Mouse (Mus musculus) kidney, postnatal 0 days (tissue): ENCODE results near the gene Hbb-bt. TPM values are rescaled to one million over a fixed set of nuclear protein-coding genes. Genes with fewer than 3 reads are reported as not detected.
"Not testable (repeated sequence)": the region's sequence is repeated elsewhere in the genome, so short reads cannot be mapped to it uniquely, and the experiment has no call there.

ENCODE experiments used
- ATAC-seq: fragments of 200-750 bp; cut with Nextera tagmentation; replicated peaks from 2 replicates; pipeline ENCODE4 v1.8.0; 2017; ENCODE audit warnings: low read depth, moderate number of reproducible peaks, moderate TSS enrichment, moderate library complexity; ENCODE audit not compliant: low FRiP score
- DNase-seq: peaks from one replicate; pipeline ENCODE4 v3.0.0-alpha.2; 2016; ENCODE audit warnings: low spot score
- H3K27ac ChIP-seq: fragments of 300-500 bp; sonication (generic); 2 replicates; pipeline ENCODE4 v1.5.1; 2014; ENCODE audit warnings: mild to moderate bottlenecking
- H3K27me3 ChIP-seq: fragments of 300-500 bp; sonication (generic); 2 replicates; pipeline ENCODE4 v1.6.1; 2014; ENCODE audit warnings: low read length, mixed read lengths; ENCODE audit not compliant: insufficient read depth
- H3K36me3 ChIP-seq: fragments of 300-500 bp; sonication (generic); 2 replicates; pipeline ENCODE4 v1.6.1; 2014; ENCODE audit warnings: low read length, mixed read lengths; ENCODE audit not compliant: insufficient read depth
- H3K4me1 ChIP-seq: fragments of 300-500 bp; sonication (generic); replicated peaks from 2 replicates; pipeline ENCODE4 v1.6.1; 2014; ENCODE audit warnings: antibody characterized with exemption, low read length, mixed read lengths; ENCODE audit not compliant: insufficient read depth
- H3K4me2 ChIP-seq: fragments of 300-500 bp; sonication (generic); 2 replicates; pipeline ENCODE4 v1.6.1; 2014; ENCODE audit warnings: mild to moderate bottlenecking, low read length, moderate library complexity, mixed read lengths
- H3K4me3 ChIP-seq: fragments of 300-500 bp; sonication (generic); replicated peaks from 2 replicates; pipeline ENCODE4 v1.5.1; 2014; ENCODE audit warnings: low read depth, low read length
- H3K9ac ChIP-seq: fragments of 300-500 bp; sonication (generic); 2 replicates; pipeline ENCODE4 v1.6.1; 2014; ENCODE audit warnings: low read depth, low read length
- H3K9me3 ChIP-seq: fragments of 300-500 bp; sonication (generic); replicated peaks from 2 replicates; pipeline ENCODE4 v1.6.1; 2016; ENCODE audit warnings: low read length, inconsistent platforms, mixed read lengths
- CTCF ChIP-seq: IDR thresholded peaks from 2 replicates; pipeline ENCODE4 v1.5.1; 2016; ENCODE audit warnings: antibody characterized with exemption, low read depth, mild to moderate bottlenecking, moderate library complexity
- WGBS: fragments of 180-500 bp; shearing (Covaris S2); extraction: QIAGEN DNeasy Blood & Tissue Kit; methylation state at CpG from one replicate; pipeline ENCODE4 v1.1.7; 2014; 5-methylcytosine and 5-hydroxymethylcytosine counted together
- polyA plus RNA-seq: library from polyadenylated mRNA; unstranded; fragments of >200 nt; fragmentation: Nextera tagmentation; extraction: Ambion mirVana; gene quantifications from 2 replicates; pipeline ENCODE4 v1.2.1, GENCODE M21; 2015

The Hbb-bt gene
- polyA plus RNA-seq, 1 experiment from 2014 or later, result 402 TPM

DNA sequence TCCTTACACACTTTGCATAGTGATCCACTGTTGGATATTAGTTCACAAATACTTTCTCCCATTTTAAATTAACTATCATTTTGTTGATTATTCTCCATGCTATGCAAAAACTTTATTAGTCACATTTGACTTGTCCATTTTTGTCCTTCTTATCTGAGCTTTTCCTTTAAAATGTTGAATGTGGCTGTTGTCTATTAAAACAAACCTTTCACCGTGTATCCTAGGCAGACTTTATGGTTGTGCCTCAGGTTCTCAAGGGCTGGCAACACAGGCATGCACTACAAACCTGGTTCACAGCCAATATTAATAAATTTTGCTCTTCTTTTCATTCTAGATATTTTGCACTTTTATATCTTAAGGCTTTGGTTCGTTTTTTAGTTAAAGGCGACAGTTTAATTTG, 3.0 kb downstream of the Hbb-bt start:
- 76% methylated on average over 3 of the region's 3 CpGs for WGBS
- H3K9me3 ChIP-seq, result no peaks in the 10 kb centered on the region
- no peak for ATAC-seq
- H3K4me1 ChIP-seq, result no peaks in the 10 kb centered on the region
- no peak overlapping the region for H3K27ac ChIP-seq
- no peak overlapping the region for H3K4me3 ChIP-seq
- no peak overlapping the region for H3K9ac ChIP-seq
- no peaks in the 10 kb centered on the region for H3K27me3 ChIP-seq
- DNase-seq, result no peak
- H3K36me3 ChIP-seq, result no peaks in the 10 kb centered on the region
- H3K4me2 ChIP-seq, result no peak overlapping the region
- no peak for TF ChIP-seq CTCF

DNA sequence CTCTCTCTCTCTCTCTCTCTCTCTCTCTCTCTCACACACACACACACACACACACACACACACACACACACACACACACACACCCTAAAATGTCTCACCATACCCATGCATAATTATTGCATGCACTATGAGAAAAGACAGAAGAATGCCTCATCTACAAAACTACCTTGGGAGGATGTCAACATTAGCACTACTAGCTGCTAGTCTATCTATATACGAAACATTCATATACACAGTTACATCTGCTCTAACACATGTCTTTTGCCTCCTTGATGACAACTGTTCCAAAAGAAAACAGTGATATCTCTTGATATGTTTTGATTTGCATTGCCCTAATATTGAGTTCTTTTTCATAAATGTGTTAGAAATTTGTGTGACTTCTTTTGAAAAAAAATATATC, 3.5 kb downstream of the Hbb-bt start:
- Histone ChIP-seq H3K4me3 (no peak overlapping the region), H3K4me2 (no peak overlapping the region), H3K4me1 (no peaks in the 10 kb centered on the region), H3K9me3 (no peaks in the 10 kb centered on the region), H3K9ac (no peak overlapping the region), H3K27me3 (no peaks in the 10 kb centered on the region), H3K36me3 (no peaks in the 10 kb centered on the region), H3K27ac (no peak overlapping the region)
- DNase-seq (no peak), ATAC-seq (no peak)
- WGBS, result 75% methylated on average over 1 of the region's 1 CpGs
- no peak for TF ChIP-seq CTCF

DNA sequence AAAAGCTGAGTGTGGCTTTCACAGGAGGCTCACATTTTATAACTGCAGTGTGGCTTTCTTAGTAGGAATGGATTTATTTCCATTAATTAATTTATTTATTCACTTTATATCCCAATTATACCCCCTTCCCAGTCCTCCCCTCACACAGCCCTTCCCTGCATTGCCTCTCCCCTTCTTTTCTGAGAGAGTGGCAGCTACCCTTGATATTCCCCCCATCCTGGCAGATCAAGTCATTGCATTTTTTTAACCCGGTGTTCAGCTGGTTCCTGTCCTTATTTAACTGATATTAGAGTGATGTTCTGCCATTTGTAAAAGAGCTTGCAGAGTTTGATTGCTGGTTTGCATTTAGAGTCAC, 4.0 kb downstream of the Hbb-bt start:
- Histone ChIP-seq H3K9me3 (no peaks in the 10 kb centered on the region), H3K4me1 (no peaks in the 10 kb centered on the region), H3K9ac (no peak overlapping the region), H3K27ac (no peak overlapping the region), H3K36me3 (no peaks in the 10 kb centered on the region), H3K4me2 (no peak overlapping the region), H3K4me3 (no peak overlapping the region), H3K27me3 (no peaks in the 10 kb centered on the region)
- TF ChIP-seq CTCF, result no peak
- 74% methylated on average over 1 of the region's 1 CpGs for WGBS
- ATAC-seq, result no peak
- DNase-seq, result no peak

DNA sequence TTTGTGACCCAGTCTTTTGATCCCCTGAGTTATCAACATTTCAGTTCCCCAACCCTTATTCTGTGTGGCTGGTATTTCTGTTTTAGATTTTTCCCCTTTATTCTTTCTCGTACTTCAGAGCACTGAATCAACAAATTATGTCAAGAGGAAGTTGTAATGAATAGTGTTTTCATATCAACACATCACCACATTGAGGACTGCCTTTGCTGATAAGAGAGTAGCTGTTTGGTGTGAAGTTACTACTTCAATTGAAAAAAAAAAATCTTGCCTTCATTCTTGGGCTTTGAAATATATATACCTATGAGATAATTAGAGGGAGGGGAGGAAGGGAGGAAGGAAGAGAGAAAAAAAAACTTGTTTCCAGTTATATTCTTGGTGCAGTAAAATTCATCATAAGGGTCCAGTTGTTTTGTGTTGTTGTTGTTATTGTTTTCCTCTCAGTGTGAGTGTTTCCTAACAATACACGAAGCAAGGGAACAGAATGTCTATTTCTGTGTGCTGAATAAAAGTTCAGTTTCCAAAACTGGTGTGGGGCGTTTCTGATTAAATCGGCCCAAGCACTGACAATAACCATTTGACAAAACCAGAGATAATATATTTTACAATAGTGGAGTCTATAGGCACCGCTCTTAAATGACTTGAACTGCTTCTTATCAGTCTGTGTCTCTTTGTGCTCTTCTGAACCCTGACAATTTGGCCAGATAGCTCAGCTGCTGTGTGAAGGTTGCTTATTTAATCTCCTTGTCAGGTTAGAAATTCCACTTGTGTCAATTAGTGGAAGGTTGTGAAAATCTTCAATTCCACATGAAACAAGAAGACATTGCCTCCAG, 4.6 kb downstream of the Hbb-bt start:
- Histone ChIP-seq H3K36me3 (no peaks in the 10 kb centered on the region), H3K27me3 (no peaks in the 10 kb centered on the region), H3K4me3 (no peak overlapping the region), H3K9ac (no peak overlapping the region), H3K9me3 (no peaks in the 10 kb centered on the region), H3K4me1 (no peaks in the 10 kb centered on the region), H3K27ac (no peak overlapping the region), H3K4me2 (no peak overlapping the region)
- 55% methylated on average over 5 of the region's 5 CpGs for WGBS
- no peak for TF ChIP-seq CTCF
- DNase-seq (no peak), ATAC-seq (no peak)

DNA sequence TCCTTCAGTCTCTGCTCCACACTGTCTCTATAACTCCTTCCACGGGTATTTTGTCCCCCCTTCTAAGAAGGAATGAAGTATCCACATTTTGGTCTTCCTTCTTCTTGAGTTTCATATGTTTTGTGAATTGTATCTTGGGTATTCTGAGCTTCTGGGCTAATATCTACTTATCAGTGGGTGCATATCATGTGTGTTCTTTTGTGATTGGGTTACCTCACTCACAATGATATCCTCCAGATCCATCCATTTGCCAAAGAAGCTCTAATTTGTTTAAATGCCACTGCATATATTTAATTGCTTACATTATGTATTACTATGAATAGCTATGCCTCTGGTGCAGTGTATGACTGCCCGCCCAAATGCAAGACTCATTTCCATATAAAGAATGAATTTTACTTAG, 5.7 kb downstream of the Hbb-bt start:
- not testable (repeated sequence) for H3K4me2 ChIP-seq, DNase-seq, H3K27ac ChIP-seq, ATAC-seq, H3K4me1 ChIP-seq, H3K9me3 ChIP-seq, H3K27me3 ChIP-seq, H3K36me3 ChIP-seq, H3K4me3 ChIP-seq, H3K9ac ChIP-seq
- 64% methylated on average over 2 of the region's 2 CpGs for WGBS

DNA sequence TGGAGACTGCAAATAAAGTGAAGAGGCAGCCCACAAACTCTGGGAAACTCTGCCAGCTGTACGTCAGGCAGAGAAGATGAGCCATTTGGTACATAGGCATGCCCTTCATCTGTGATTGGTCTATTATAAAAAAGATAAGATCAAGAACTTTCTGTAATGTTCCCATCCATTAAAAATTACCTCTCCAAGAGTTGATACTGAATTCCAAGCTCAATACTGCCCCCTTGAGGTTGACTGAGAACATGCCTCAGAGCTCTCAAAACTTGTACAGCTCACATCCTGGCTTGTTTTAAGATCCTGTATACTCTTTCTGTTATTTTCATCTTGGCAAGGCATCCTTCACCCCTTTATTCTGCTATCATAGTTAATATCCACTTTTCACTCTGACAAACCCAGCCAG, 6.9 kb downstream of the Hbb-bt start:
- Histone ChIP-seq H3K4me3 (no peak overlapping the region), H3K27me3 (no peaks in the 10 kb centered on the region), H3K9ac (no peak overlapping the region), H3K4me2 (no peak overlapping the region), H3K4me1 (no peaks in the 10 kb centered on the region), H3K9me3 (no peaks in the 10 kb centered on the region), H3K27ac (no peak overlapping the region), H3K36me3 (no peaks in the 10 kb centered on the region)
- 46% methylated on average over 1 of the region's 1 CpGs for WGBS
- peak; percentile 67 for TF ChIP-seq CTCF
- ATAC-seq (no peak), DNase-seq (peak; percentile 53)
